Mouse (Mus musculus): ENCODE measurements around the gene Sptssb. TPM values are rescaled to one million over a fixed set of nuclear protein-coding genes. Genes with fewer than 3 reads are reported as not detected.

Gene Sptssb
- total and polyA plus RNA-seq, 2 experiments from 2014 or later, result 0.67 to 1.3 TPM

DNA sequence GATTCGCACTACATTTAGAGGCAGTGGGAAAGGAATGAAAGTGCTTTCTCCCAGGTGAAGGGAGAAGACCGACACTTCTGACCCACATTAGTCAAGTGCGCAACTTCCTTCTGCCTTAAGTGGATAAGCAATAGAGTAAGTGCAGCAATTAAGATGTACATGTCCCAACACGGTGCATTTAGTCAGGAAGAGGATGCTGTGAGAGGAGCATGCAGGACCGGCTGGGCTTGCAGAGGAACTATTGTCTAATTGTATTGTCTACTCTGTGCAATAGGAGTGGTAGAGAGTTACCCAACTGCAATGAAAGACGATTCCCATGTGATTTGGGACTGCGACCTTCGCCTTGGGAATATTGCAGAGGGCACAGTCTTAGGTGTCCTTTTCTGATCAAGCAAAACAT, 30.2 kb downstream of the Sptssb start:
- Histone ChIP-seq H3K4me3 (ENCODE audit: low read depth, low read length) (no peak overlapping the region), H3K27me3 (ENCODE audit: insufficient read depth, low read length) (no peaks in the 10 kb centered on the region), H3K4me1 (ENCODE audit: insufficient read depth) (no peaks in the 10 kb centered on the region), H3K9ac (no peak overlapping the region), H3K27ac (ENCODE audit: low read depth, low read length) (no peak overlapping the region), H3K4me2 (ENCODE audit: low read depth) (no peak overlapping the region), H3K9me3 (ENCODE audit: low read length) (no peaks in the 10 kb centered on the region), H3K36me3 (ENCODE audit: insufficient read depth) (no peaks in the 10 kb centered on the region)
- ATAC-seq (no peak), DNase-seq (no peak)
- WGBS, result 86% methylated on average over 8 of the region's 8 CpGs
- no peak for TF ChIP-seq CTCF (IDR thresholded peaks at IDR 0.05; ENCODE audit: low read depth)

DNA sequence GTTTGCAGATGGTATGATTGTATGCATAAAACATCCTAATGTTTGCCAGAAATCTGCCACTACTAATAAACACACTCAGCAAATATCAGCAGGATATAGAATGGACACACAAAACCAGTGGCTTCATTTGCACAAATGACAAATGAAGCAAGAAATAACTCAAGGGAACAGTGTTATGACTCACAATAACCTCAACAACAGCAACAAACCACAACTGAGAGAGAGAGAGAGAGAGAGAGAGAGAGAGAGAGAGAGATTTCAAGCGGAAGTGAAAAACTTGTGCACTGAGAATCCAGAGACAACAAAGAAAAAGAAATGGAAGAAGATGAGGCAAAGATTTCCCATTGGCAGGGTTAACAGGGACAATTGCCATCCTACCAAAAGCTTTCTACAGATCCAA, 35.2 kb downstream of the Sptssb start:
- Histone ChIP-seq H3K4me1 (ENCODE audit: insufficient read depth) (no peaks in the 10 kb centered on the region), H3K27ac (ENCODE audit: low read depth, low read length) (no peak overlapping the region), H3K27me3 (ENCODE audit: insufficient read depth, low read length) (no peaks in the 10 kb centered on the region), H3K4me2 (ENCODE audit: low read depth) (no peak overlapping the region), H3K9me3 (ENCODE audit: low read length) (no peaks in the 10 kb centered on the region), H3K4me3 (ENCODE audit: low read depth, low read length) (no peak overlapping the region), H3K36me3 (ENCODE audit: insufficient read depth) (no peaks in the 10 kb centered on the region), H3K9ac (no peak overlapping the region)
- WGBS, result 76% methylated on average over 1 of the region's 1 CpGs
- ATAC-seq (no peak), DNase-seq (no peak)
- no peak for TF ChIP-seq CTCF (IDR thresholded peaks at IDR 0.05; ENCODE audit: low read depth)

DNA sequence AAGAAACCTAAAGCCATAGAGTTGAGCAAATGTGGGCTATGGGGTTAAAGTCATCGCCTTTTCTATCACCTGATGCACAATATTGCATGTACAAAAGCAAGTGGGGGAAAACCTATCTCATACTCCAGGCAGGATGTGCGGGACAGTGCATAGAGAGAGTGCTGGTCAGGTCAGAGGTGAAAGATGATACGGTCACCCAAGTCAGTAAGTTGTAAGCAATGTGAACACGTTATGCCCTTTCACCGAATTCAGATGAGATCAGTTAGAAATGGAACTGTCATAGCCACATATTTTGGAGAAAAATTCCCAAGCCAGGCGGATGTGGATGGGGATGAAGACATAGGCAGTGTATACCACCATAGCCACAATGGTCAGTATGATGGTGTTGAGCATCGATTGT, 39.1 kb downstream of the Sptssb start:
- no peak for DNase-seq
- 89% methylated on average over 7 of the region's 7 CpGs for WGBS

DNA sequence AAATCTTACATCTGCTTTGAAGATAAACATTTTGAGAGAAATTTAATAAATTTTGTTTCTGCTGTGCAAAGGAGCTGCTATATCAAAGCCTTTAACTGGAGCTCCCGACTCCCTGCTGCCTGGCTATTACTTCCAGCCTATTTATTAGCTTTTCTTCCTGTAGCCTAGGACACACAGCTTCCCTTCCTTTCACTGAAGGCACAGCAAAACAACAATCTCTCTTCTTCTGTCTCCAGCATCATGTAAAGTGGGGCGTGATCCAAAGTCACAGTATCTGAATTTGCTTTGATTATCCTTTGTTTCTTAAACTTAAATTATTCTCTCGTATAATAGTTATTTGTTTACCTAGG, 39.9 kb downstream of the Sptssb start:
- no peak for TF ChIP-seq CTCF (IDR thresholded peaks at IDR 0.05; ENCODE audit: low read depth)
- Histone ChIP-seq H3K27me3 (ENCODE audit: insufficient read depth, low read length) (no peaks in the 10 kb centered on the region), H3K27ac (ENCODE audit: low read depth, low read length) (no peak overlapping the region), H3K9ac (no peak overlapping the region), H3K4me2 (ENCODE audit: low read depth) (no peak overlapping the region), H3K9me3 (ENCODE audit: low read length) (no peaks in the 10 kb centered on the region), H3K4me1 (ENCODE audit: insufficient read depth) (no peaks in the 10 kb centered on the region), H3K4me3 (ENCODE audit: low read depth, low read length) (no peak overlapping the region), H3K36me3 (ENCODE audit: insufficient read depth) (no peaks in the 10 kb centered on the region)
- 20% methylated on average over 3 of the region's 3 CpGs for WGBS
- DNase-seq, result no peak
- no peak for ATAC-seq

More for the DNA sequence above, 39.1 kb downstream of the Sptssb start:
- H3K27ac ChIP-seq (ENCODE audit: low read depth, low read length), result no peak overlapping the region
- H3K4me1 ChIP-seq (ENCODE audit: insufficient read depth), result no peaks in the 10 kb centered on the region
- H3K4me3 ChIP-seq (ENCODE audit: low read depth, low read length), result no peak overlapping the region
- no peak overlapping the region for H3K9ac ChIP-seq
- H3K27me3 ChIP-seq (ENCODE audit: insufficient read depth, low read length), result no peaks in the 10 kb centered on the region
- no peak for ATAC-seq
- no peak overlapping the region for H3K4me2 ChIP-seq (ENCODE audit: low read depth)
- no peak for TF ChIP-seq CTCF (IDR thresholded peaks at IDR 0.05; ENCODE audit: low read depth)
- H3K36me3 ChIP-seq (ENCODE audit: insufficient read depth), result no peaks in the 10 kb centered on the region
- H3K9me3 ChIP-seq (ENCODE audit: low read length), result no peaks in the 10 kb centered on the region

DNA sequence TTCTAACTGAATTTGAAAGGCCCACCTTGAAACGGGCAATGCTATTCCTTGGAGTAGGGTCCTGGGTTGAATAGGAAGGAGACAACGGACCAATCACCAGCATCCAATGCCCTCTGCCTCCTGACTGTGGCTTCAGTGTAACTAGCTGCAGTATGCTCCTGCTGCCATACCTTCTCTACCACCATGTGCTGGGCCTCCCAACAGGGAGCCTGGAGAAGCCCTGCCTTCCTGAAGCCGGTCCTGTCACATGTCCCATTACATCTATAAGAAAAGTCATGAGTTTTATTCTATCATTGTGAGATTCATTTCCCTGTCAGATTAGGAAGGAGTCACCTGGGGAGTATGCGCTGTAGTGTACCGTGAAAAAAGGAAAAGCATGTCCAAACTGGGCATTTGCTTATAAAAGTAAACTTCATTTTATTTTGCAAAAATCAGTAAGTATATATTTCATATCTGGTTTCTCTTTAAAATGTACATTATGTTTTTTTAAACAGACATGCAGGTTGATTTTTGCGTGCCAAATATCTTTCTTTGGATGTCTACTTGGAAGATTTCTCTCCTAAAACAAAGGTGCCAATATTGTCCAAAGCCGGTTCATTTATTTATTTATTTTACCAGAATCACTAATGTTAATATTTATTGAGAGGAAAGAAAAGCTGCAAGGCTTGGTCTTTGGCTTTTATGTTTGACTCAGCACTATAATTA, 40.4 kb downstream of the Sptssb start:
- no peaks in the 10 kb centered on the region for H3K4me1 ChIP-seq (ENCODE audit: insufficient read depth)
- H3K9me3 ChIP-seq (ENCODE audit: low read length), result no peaks in the 10 kb centered on the region
- H3K36me3 ChIP-seq (ENCODE audit: insufficient read depth), result no peaks in the 10 kb centered on the region
- DNase-seq (no peak), ATAC-seq (no peak)
- no peak for TF ChIP-seq CTCF (IDR thresholded peaks at IDR 0.05; ENCODE audit: low read depth)
- no peaks in the 10 kb centered on the region for H3K27me3 ChIP-seq (ENCODE audit: insufficient read depth, low read length)
- 67% methylated on average over 7 of the region's 7 CpGs for WGBS
- H3K9ac ChIP-seq, result no peak overlapping the region
- H3K4me3 ChIP-seq (ENCODE audit: low read depth, low read length), result no peak overlapping the region
- H3K4me2 ChIP-seq (ENCODE audit: low read depth), result no peak overlapping the region
- H3K27ac ChIP-seq (ENCODE audit: low read depth, low read length), result no peak overlapping the region

DNA sequence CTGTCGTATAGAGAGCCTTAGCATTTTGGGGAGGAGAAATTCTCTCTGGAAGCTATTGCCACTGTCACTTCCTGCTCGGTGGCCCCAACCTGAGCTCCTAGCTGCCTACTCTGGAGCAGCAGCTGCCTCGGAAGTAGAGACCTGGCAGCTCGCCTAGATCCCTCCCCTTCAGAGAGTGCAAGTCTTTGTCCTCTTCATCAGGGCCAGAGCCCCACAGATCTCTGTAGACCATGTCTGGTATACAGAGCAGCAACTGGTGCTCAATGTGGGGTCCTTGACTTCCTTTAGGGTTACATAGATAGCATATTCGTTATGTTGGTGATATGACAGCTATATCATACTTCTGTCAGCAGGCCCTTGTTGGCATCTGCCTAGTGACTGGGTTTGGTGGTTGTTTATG, 41.3 kb downstream of the Sptssb start:
- Histone ChIP-seq H3K4me3 (ENCODE audit: low read depth, low read length) (no peak overlapping the region), H3K9ac (no peak overlapping the region), H3K27me3 (ENCODE audit: insufficient read depth, low read length) (no peaks in the 10 kb centered on the region), H3K4me1 (ENCODE audit: insufficient read depth) (no peaks in the 10 kb centered on the region), H3K36me3 (ENCODE audit: insufficient read depth) (no peaks in the 10 kb centered on the region), H3K27ac (ENCODE audit: low read depth, low read length) (no peak overlapping the region), H3K9me3 (ENCODE audit: low read length) (no peaks in the 10 kb centered on the region), H3K4me2 (ENCODE audit: low read depth) (no peak overlapping the region)
- peak; percentile 36; the same call in 1 of the 2 replicates for ATAC-seq
- peak; percentile 9 for DNase-seq
- 55% methylated on average over 5 of the region's 5 CpGs for WGBS
- no peak for TF ChIP-seq CTCF (IDR thresholded peaks at IDR 0.05; ENCODE audit: low read depth)

DNA sequence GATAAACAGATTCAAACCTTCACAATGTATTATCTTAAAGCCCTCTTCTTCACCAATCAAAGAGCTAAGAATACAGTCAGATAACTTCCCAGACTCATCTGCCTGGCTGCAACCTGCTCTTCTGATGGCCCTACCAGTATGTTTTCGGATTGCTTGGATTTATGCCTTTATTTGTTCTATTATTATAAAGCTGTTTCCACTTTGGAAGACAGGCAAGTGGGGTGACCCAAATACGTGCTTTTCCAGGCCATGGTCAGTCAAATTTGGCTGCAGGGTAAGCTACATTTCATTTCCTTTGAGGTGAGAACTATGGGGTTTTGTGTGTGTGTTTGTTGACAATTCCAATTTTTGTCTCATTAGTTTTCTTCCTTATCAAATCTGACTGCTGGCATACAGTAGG, 43.2 kb downstream of the Sptssb start:
- no peak overlapping the region for H3K9ac ChIP-seq
- no peak for TF ChIP-seq CTCF (IDR thresholded peaks at IDR 0.05; ENCODE audit: low read depth)
- H3K4me3 ChIP-seq (ENCODE audit: low read depth, low read length), result no peak overlapping the region
- no peaks in the 10 kb centered on the region for H3K9me3 ChIP-seq (ENCODE audit: low read length)
- H3K4me2 ChIP-seq (ENCODE audit: low read depth), result no peak overlapping the region
- no peaks in the 10 kb centered on the region for H3K27me3 ChIP-seq (ENCODE audit: insufficient read depth, low read length)
- WGBS, result 82% methylated on average over 2 of the region's 2 CpGs
- H3K36me3 ChIP-seq (ENCODE audit: insufficient read depth), result no peaks in the 10 kb centered on the region
- ATAC-seq (no peak), DNase-seq (no peak)
- H3K4me1 ChIP-seq (ENCODE audit: insufficient read depth), result no peaks in the 10 kb centered on the region
- no peak overlapping the region for H3K27ac ChIP-seq (ENCODE audit: low read depth, low read length)

Data from forebrain, postnatal 0 days (tissue).